Mouse (Mus musculus): ENCODE results near the gene Gtf3a. TPM values are rescaled to one million over a fixed set of nuclear protein-coding genes. Genes with fewer than 3 reads are reported as not detected.

The Gtf3a gene
- polyA plus RNA-seq, 1 experiment = 75.9 TPM

GRCm38 (mm10) chr5:146971776-146972561 lies 23.5 kb downstream of the Gtf3a start:
- H3K9me3 ChIP-seq (replicated peaks; ENCODE audit: control insufficient read depth, insufficient read depth, low read length, poor library complexity, severe bottlenecking) = no peaks in the 10 kb centered on the region

GRCm38 (mm10) chr5:146973353-146973752 lies 24.9 kb downstream of the Gtf3a start:
- Histone ChIP-seq H3K9me3 (replicated peaks; ENCODE audit: control insufficient read depth, insufficient read depth, low read length, poor library complexity, severe bottlenecking) (no peaks in the 10 kb centered on the region), H3K4me1 (ENCODE audit: control insufficient read depth, insufficient read depth, low read length) (peaks cover 5% of the 10 kb centered on the region), H3K9ac (ENCODE audit: low read depth, poor library complexity, severe bottlenecking) (no peak overlapping the region), H3K36me3 (ENCODE audit: control insufficient read depth, insufficient read depth, low read length, poor library complexity, severe bottlenecking) (no peaks in the 10 kb centered on the region), H3K27ac (ENCODE audit: insufficient read depth, low read length) (no peak overlapping the region), H3K27me3 (ENCODE audit: control insufficient read depth, insufficient read depth, low read length, poor library complexity, severe bottlenecking) (no peaks in the 10 kb centered on the region), H3K4me3 (ENCODE audit: low read depth, low read length) (no peak overlapping the region)
- TF ChIP-seq POLR2A (IDR thresholded peaks at IDR 0.05; ENCODE audit: insufficient read depth, low read length) = no peak
- no peak for TF ChIP-seq CTCF (IDR thresholded peaks at IDR 0.05; ENCODE audit: low read depth, low read length)
- TF ChIP-seq EP300 (IDR thresholded peaks at IDR 0.05; ENCODE audit: insufficient read depth, low read depth, low read length) = no peak

More at GRCm38 (mm10) chr5:146971776-146972561, 23.5 kb downstream of the Gtf3a start:
- Histone ChIP-seq H3K27ac (ENCODE audit: insufficient read depth, low read length) (peak overlapping the region; percentile 49; the same call in 1 of the 2 replicates), H3K9ac (ENCODE audit: low read depth, poor library complexity, severe bottlenecking) (no peak overlapping the region; the same call in 1 of the 2 replicates), H3K36me3 (ENCODE audit: control insufficient read depth, insufficient read depth, low read length, poor library complexity, severe bottlenecking) (no peaks in the 10 kb centered on the region), H3K4me1 (ENCODE audit: control insufficient read depth, insufficient read depth, low read length) (peaks cover 5% of the 10 kb centered on the region), H3K27me3 (ENCODE audit: control insufficient read depth, insufficient read depth, low read length, poor library complexity, severe bottlenecking) (no peaks in the 10 kb centered on the region), H3K4me3 (ENCODE audit: low read depth, low read length) (no peak overlapping the region)
- TF ChIP-seq POLR2A (IDR thresholded peaks at IDR 0.05; ENCODE audit: insufficient read depth, low read length) (no peak), CTCF (IDR thresholded peaks at IDR 0.05; ENCODE audit: low read depth, low read length) (no peak), EP300 (IDR thresholded peaks at IDR 0.05; ENCODE audit: insufficient read depth, low read depth, low read length) (no peak)

- H3K9ac ChIP-seq (ENCODE audit: low read depth, poor library complexity, severe bottlenecking) = no peak overlapping the region
These were observed 25.7 kb downstream of the Gtf3a start for GRCm38 (mm10) chr5:146973858-146974780.

GRCm38 (mm10) chr5:146974781-146975123 lies 26.3 kb downstream of the Gtf3a start:
- no peaks in the 10 kb centered on the region for H3K36me3 ChIP-seq (ENCODE audit: control insufficient read depth, insufficient read depth, low read length, poor library complexity, severe bottlenecking)
- no peak for TF ChIP-seq POLR2A (IDR thresholded peaks at IDR 0.05; ENCODE audit: insufficient read depth, low read length)
- no peak for TF ChIP-seq CTCF (IDR thresholded peaks at IDR 0.05; ENCODE audit: low read depth, low read length)
- no peak for TF ChIP-seq EP300 (IDR thresholded peaks at IDR 0.05; ENCODE audit: insufficient read depth, low read depth, low read length)
- H3K9ac ChIP-seq (ENCODE audit: low read depth, poor library complexity, severe bottlenecking) = peak overlapping the region; percentile 10; the same call in 1 of the 2 replicates
- H3K4me3 ChIP-seq (ENCODE audit: low read depth, low read length) = no peak overlapping the region
- H3K27me3 ChIP-seq (ENCODE audit: control insufficient read depth, insufficient read depth, low read length, poor library complexity, severe bottlenecking) = no peaks in the 10 kb centered on the region
- peaks cover 5% of the 10 kb centered on the region for H3K4me1 ChIP-seq (ENCODE audit: control insufficient read depth, insufficient read depth, low read length)
- H3K9me3 ChIP-seq (replicated peaks; ENCODE audit: control insufficient read depth, insufficient read depth, low read length, poor library complexity, severe bottlenecking) = no peaks in the 10 kb centered on the region
- no peak overlapping the region for H3K27ac ChIP-seq (ENCODE audit: insufficient read depth, low read length)

More at GRCm38 (mm10) chr5:146973858-146974780, 25.7 kb downstream of the Gtf3a start:
- Histone ChIP-seq H3K4me3 (ENCODE audit: low read depth, low read length) (no peak overlapping the region), H3K9me3 (replicated peaks; ENCODE audit: control insufficient read depth, insufficient read depth, low read length, poor library complexity, severe bottlenecking) (no peaks in the 10 kb centered on the region), H3K27me3 (ENCODE audit: control insufficient read depth, insufficient read depth, low read length, poor library complexity, severe bottlenecking) (no peaks in the 10 kb centered on the region), H3K36me3 (ENCODE audit: control insufficient read depth, insufficient read depth, low read length, poor library complexity, severe bottlenecking) (no peaks in the 10 kb centered on the region), H3K27ac (ENCODE audit: insufficient read depth, low read length) (no peak overlapping the region), H3K4me1 (ENCODE audit: control insufficient read depth, insufficient read depth, low read length) (peaks cover 5% of the 10 kb centered on the region)
- TF ChIP-seq CTCF (IDR thresholded peaks at IDR 0.05; ENCODE audit: low read depth, low read length) (no peak), POLR2A (IDR thresholded peaks at IDR 0.05; ENCODE audit: insufficient read depth, low read length) (no peak), EP300 (IDR thresholded peaks at IDR 0.05; ENCODE audit: insufficient read depth, low read depth, low read length) (no peak)

GRCm38 (mm10) chr5:146981376-146981775 lies 32.9 kb downstream of the Gtf3a start:
- Histone ChIP-seq H3K9me3 (replicated peaks; ENCODE audit: control insufficient read depth, insufficient read depth, low read length, poor library complexity, severe bottlenecking) (no peaks in the 10 kb centered on the region), H3K4me3 (ENCODE audit: low read depth, low read length) (no peak overlapping the region), H3K36me3 (ENCODE audit: control insufficient read depth, insufficient read depth, low read length, poor library complexity, severe bottlenecking) (no peaks in the 10 kb centered on the region), H3K9ac (ENCODE audit: low read depth, poor library complexity, severe bottlenecking) (no peak overlapping the region), H3K27ac (ENCODE audit: insufficient read depth, low read length) (no peak overlapping the region), H3K27me3 (ENCODE audit: control insufficient read depth, insufficient read depth, low read length, poor library complexity, severe bottlenecking) (no peaks in the 10 kb centered on the region), H3K4me1 (ENCODE audit: control insufficient read depth, insufficient read depth, low read length) (no peaks in the 10 kb centered on the region)
- TF ChIP-seq EP300 (IDR thresholded peaks at IDR 0.05; ENCODE audit: insufficient read depth, low read depth, low read length) (no peak), CTCF (IDR thresholded peaks at IDR 0.05; ENCODE audit: low read depth, low read length) (no peak), POLR2A (IDR thresholded peaks at IDR 0.05; ENCODE audit: insufficient read depth, low read length) (no peak)
